Mouse (Mus musculus) monocyte, adult 2 months (primary cell): ENCODE measurements around the gene Mpl.

Experiments used
- DNase-seq, 2 experiments: peaks; one replicate each; pipeline ENCODE4 v3.0.0; 2022; ENCODE audit warnings: low spot score in 2 of 2, low read depth in 1 of 2

The Mpl gene

GRCm38 (mm10) chr4:118427768-118428451, 29.4 kb downstream of the Mpl start, which contains the start of gene Elovl1:
Gene Elovl1 (plus strand): TSS chr4:118428093.
- peak; percentile 76 to 81 for DNase-seq

- DNase-seq = no peak
Measured at GRCm38 (mm10) chr4:118427415-118427767, 29.9 kb downstream of the Mpl start.

GRCm38 (mm10) chr4:118425374-118425773, 31.9 kb downstream of the Mpl start:
- DNase-seq = no peak

GRCm38 (mm10) chr4:118424541-118425160, 32.7 kb downstream of the Mpl start:
- DNase-seq = no peak

- DNase-seq = no peak
Measured at GRCm38 (mm10) chr4:118421384-118421783, 35.9 kb downstream of the Mpl start.

GRCm38 (mm10) chr4:118417112-118417797, 40.1 kb downstream of the Mpl start:
- DNase-seq = no peak

- no peak for DNase-seq
Measured at GRCm38 (mm10) chr4:118416329-118416728, 41.0 kb downstream of the Mpl start.

- no peak for DNase-seq
Measured at GRCm38 (mm10) chr4:118415779-118416178, 41.5 kb downstream of the Mpl start.

GRCm38 (mm10) chr4:118413553-118413952, 43.8 kb downstream of the Mpl start:
- DNase-seq = no peak

GRCm38 (mm10) chr4:118410871-118411270, 46.4 kb downstream of the Mpl start:
- no peak for DNase-seq

- DNase-seq = peak; percentile 81 to 86
Measured at GRCm38 (mm10) chr4:118409142-118409900, 48.0 kb downstream of the Mpl start, which contains the start of the genes Szt2 and Med8. Gene Szt2 (minus strand): TSS chr4:118409273. Gene Med8 (plus strand): TSS chr4:118409337.

GRCm38 (mm10) chr4:118402701-118403100, 54.6 kb downstream of the Mpl start:
- DNase-seq = no peak

- no peak for DNase-seq
Measured at GRCm38 (mm10) chr4:118401918-118402317, 55.4 kb downstream of the Mpl start.

GRCm38 (mm10) chr4:118401421-118401820, 55.9 kb downstream of the Mpl start:
- no peak for DNase-seq

- DNase-seq = no peak
Measured at GRCm38 (mm10) chr4:118398400-118398799, 58.9 kb downstream of the Mpl start.

GRCm38 (mm10) chr4:118396433-118396832, 60.9 kb downstream of the Mpl start:
- DNase-seq = no peak

GRCm38 (mm10) chr4:118395289-118395688, 62.0 kb downstream of the Mpl start:
- no peak for DNase-seq

- no peak for DNase-seq
Measured at GRCm38 (mm10) chr4:118394505-118394904, 62.8 kb downstream of the Mpl start.
